Comparison of ENCODE assay signal across 8 mouse cellular contexts in genomic region chr17:83632653-83633570, GRCm38 (mm10). TPM values are rescaled to one million over a fixed set of nuclear protein-coding genes. Genes with fewer than 3 reads are reported as not detected.
A peak's percentile ranks its signal among the peaks of the same experiment; 100 is the strongest.
DNase-seq lines count a peak whose midpoint lies in the region; ATAC-seq and TF ChIP-seq lines count a peak whose summit lies in the region.

No protein-coding gene starts in this region.

- peak; percentile 37 for ATAC-seq in Patski
- peak; percentile 43 for ATAC-seq in frontal cortex, adult (ENCODE audit: low TSS enrichment)
- ATAC-seq in hindbrain, embryonic 13.5 days (ENCODE audit: low FRiP score): peak; percentile 27; the same call in 1 of the 2 replicates

- 2% methylated on average over 24 of the region's 24 CpGs for WGBS in hindbrain, embryonic 13.5 days

- peak overlapping the region; percentile 44; the same call in 1 of the 2 replicates for H3K27ac ChIP-seq in hindbrain, embryonic 13.5 days

- H3K9ac ChIP-seq in hindbrain, embryonic 13.5 days: peak overlapping the region; percentile 76

- H3K4me2 ChIP-seq in hindbrain, embryonic 13.5 days: peak overlapping the region; percentile 86

- no peak for DNase-seq in Patski (ENCODE audit: low read depth, low spot score)
- DNase-seq in cerebellum, adult 9-11 months: peak; percentile 43
- peak; percentile 72 to 79 for DNase-seq in layer of hippocampus, postnatal 14 days (ENCODE audit: low spot score in 2 of 2)
- DNase-seq in lung, postnatal 10 days: peak; percentile 81
- peak; percentile 63 for DNase-seq in ovary, postnatal 36 days (ENCODE audit: low spot score)
- DNase-seq in thymus, postnatal 25 days: peak; percentile 77

- CTCF ChIA-PET in Patski (lab: Charles Lee): interaction anchor here (0.8 to 1.5 kb wide), 7 partner anchors 29 to 216 kb away, joined by 3 to 6 read pairs (median 3); no protein-coding TSS in a partner anchor

- peak overlapping the region; percentile 58 for H3K4me3 ChIP-seq in hindbrain, embryonic 13.5 days

- H3K9me3 ChIP-seq in hindbrain, embryonic 13.5 days: no peaks in the 10 kb centered on the region

- no peaks in the 10 kb centered on the region for H3K36me3 ChIP-seq in hindbrain, embryonic 13.5 days

- peaks cover 42% of the 10 kb centered on the region for H3K27me3 ChIP-seq in Patski
- H3K27me3 ChIP-seq in hindbrain, embryonic 13.5 days: peaks cover 64% of the 10 kb centered on the region

- POLR2A ChIA-PET in Patski (lab: Charles Lee): no interaction called here

- H3K4me1 ChIP-seq in hindbrain, embryonic 13.5 days (replicated peaks): peaks cover 32% of the 10 kb centered on the region

- in situ Hi-C loops in Patski (cut with MboI; ENCODE audit: low pct_unique_long_range_greater_than_20kb): loop anchor here (5.0 to 10.0 kb wide), 2 partner anchors 219 to 608 kb away; no protein-coding TSS in a partner anchor

- peak; percentile 91 for TF ChIP-seq CTCF in Patski (IDR thresholded peaks at IDR 0.05)

RNA-seq across cellular contexts. Expression of gene Kcng3, which starts 1.2 kb away (rescaled TPM):
- polyA plus RNA-seq in Patski (2021): not detected
- polyA plus RNA-seq in hindbrain, embryonic 13.5 days (2015; fragmentation: Nextera tagmentation; extraction: Ambion mirVana): 0.08 TPM in 1 of 2 replicates, not detected in the other
- total RNA-seq in layer of hippocampus, postnatal 14 days (2021): 1 to 10 TPM; 5.9 to 6.1 TPM
